Mouse (Mus musculus): ENCODE data around the gene Cplx3.

Cplx3 gene

DNA sequence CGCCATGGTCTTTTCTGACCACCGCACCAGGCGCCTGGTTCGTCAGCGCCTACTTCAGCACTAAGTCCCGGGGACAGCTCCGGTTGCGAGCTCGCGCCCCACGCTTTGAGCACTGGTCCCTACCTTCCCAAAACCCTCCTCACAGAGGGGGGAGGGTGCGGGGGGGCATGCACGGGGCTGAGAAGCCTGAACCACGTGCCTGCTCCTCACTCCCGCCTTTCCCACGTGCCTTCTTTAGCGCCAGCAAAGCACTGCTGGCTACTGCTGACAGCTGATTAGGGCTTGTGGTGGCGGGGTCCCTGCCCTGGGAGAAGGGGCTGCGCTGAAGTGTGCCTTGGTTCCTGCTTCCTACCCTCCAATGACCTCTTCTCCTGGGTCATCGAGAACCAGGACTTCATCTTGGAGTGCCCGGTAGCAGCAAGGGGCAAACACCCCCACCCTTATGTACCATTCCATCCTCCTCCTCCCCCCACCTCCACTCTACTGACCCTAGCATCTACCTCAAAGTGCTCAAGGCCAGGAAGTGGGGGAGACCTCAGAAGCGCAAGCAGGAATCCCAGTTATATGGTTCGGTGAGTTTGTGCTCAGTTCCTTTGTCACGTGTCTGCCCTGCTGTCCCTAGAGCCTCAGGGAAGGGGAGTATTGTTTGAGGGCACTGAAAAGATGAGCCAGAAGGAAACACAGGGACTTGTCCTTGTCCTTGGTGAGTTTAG is at the start of gene Cplx3:
TSS of gene Cplx3 (minus strand) at position 143 of the 713 bp plus-strand sequence.
- no peak for TF ChIP-seq GATA4 (IDR thresholded peaks at IDR 0.05; ENCODE audit: insufficient replicate concordance, low read length)

DNA sequence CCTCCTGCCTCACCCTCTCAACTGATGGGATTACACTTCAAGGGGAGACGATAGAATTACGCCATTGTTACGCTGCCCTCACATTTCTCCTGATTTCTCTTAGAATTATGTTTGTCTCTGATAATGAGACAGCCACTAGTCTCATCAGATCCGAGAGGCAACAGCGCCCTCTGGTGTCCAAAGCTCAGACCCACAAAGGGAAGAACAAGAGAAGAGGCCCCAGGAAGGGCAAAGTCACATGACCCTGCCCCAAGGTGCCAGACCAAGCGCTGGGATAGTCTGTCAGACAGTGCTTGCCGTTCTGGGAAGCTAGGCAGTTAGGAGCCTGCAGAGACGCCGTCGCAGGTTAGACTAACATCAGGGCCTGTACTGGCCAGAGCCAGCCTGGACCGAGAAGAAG is 49.7 kb upstream of the Cplx3 start:
- no peak for TF ChIP-seq GATA4 (IDR thresholded peaks at IDR 0.05; ENCODE audit: insufficient replicate concordance, low read length)

DNA sequence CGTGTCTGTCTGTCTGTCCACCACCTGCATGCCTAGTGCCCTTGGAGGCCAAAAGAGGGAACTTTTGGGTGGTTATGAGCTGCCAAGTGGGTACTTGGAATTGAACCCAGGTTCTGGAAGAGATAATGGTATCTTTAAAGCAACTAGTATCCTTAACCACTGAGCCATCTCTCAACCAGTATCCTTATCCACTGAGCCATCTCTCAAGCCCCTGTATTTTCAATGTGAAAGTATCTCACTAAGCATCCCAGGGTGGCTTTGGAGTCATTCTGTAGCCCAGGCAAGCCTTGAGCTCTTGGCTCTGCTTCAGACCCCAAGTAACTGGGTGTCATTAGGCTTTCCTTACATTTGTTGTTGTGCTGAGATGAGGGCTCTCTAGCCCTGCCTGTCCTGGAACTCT is 48.9 kb upstream of the Cplx3 start:
- no peak for TF ChIP-seq GATA4 (IDR thresholded peaks at IDR 0.05; ENCODE audit: insufficient replicate concordance, low read length)

DNA sequence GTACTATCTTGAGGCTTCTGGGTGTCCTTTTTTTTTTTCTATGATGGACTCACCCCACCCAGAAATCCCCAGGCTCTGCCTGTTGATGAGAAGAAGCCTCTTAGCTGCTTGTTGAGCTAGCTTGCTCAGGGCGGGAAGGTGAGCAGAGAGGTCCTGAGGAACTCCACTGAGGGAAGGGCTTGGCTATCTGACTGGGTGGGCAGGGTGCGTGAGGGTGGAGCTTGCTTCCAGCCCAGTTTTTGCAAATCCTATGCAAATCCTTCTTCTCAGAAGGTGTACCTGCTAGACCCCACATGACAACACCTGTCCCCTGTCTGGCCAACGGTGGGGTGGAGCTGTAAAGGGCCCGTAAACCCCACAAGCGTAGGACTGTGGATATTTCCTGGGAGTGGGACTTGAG is 47.2 kb upstream of the Cplx3 start, which contains the start of gene Csk:
TSS of gene Csk (minus strand) at position 349 of the 400 bp plus-strand sequence.
- TF ChIP-seq GATA4 (IDR thresholded peaks at IDR 0.05; ENCODE audit: insufficient replicate concordance, low read length): no peak

DNA sequence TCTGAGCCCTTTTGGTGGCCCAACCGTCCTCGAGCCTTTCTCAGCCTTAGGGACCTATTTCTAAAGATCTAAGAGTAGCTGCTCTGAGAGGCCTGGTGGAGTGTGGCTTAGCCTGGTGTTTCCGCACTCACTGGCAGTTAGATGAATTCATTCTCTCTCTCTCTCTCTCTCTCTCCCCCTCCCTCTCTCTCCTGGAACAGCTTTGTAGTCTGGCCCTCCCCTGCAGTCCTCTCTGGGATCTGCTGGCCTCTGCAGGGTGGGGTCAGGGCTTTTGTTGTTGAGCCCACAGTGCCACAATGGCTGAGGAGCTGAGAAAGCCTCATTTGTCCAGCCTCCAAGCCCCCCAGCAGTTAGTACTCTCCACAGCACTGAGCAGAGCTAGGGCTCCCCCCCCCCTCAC is 46.8 kb upstream of the Cplx3 start:
- no peak for TF ChIP-seq GATA4 (IDR thresholded peaks at IDR 0.05; ENCODE audit: insufficient replicate concordance, low read length)

DNA sequence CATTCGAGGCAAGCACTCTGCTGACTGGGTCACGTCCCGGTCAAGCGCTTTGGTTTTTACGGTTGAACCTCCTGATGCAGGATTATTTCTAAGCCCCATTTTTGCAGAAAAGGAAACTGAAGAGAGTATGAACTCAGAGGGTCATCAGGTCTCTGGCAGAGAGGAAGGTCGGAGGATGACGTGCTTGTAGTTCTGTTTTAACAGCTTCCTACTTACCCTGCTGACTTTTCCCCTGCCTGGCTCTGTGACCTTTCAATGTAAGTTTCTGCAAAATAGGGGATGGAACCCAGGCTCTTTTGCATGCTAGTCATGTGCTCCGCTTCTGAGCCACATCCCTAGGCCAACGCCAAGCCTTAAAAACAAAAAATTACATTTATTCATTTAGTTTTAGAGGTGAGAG is 46.3 kb upstream of the Cplx3 start:
- TF ChIP-seq GATA4 (IDR thresholded peaks at IDR 0.05; ENCODE audit: insufficient replicate concordance, low read length): no peak

DNA sequence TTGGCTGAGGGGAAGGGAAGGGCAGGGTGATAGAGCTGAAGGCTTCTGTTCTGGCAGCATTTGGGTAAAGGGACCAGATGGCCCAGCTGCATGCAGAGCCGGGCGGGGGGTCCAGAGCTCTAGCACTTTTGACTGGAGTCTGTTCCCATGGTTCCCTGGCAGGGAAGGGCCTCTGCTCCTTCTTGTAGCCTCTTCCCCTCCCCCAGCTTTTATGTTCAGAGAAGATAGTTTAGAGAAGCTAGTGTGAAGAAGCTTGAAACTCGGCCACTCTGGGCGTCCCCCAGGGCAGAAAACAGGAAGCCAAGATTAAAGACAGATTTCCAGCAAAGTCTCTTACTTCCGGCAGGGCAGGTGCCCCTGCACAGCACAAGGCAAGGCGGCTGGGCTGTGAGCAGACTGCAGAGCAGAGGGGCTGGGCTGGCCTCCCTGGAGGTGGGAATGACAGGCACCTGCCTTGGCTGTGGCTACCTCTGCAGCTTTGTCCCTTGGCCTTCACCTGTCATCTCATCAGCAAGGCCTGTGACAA is 44.8 kb upstream of the Cplx3 start:
- no peak for TF ChIP-seq GATA4 (IDR thresholded peaks at IDR 0.05; ENCODE audit: insufficient replicate concordance, low read length)

DNA sequence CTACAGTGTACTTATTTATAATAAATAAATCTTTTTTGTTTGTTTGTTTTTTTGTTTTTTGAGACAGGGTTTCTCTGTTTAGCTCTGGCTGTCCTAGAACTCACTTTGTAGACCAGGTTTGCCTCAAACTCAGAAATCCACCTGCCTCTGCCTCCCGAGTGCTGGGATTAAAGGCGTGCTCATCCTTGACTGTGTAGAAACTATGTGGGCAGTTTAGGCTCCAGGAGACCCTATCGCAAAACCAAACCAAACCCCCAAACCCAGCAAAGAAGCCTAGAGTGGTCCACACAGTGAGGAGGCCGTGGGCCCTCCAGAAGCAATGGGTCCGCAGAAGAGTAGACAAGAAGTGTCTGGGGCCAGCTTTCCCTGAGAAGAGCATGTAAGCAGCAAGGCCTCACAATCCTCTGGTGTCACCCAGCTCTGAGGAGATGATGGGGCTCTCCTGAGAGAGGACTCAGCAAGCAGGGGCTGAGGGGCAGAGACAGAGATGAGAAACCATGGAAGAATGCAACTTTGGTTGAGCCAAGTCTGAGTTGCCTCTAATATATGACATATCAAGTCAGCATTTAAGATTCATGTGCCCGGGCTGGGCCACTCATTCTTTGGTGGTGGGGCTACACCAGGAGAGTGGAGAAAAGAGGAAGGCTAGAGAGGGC is 44.2 kb upstream of the Cplx3 start:
- no peak for TF ChIP-seq GATA4 (IDR thresholded peaks at IDR 0.05; ENCODE audit: insufficient replicate concordance, low read length)

DNA sequence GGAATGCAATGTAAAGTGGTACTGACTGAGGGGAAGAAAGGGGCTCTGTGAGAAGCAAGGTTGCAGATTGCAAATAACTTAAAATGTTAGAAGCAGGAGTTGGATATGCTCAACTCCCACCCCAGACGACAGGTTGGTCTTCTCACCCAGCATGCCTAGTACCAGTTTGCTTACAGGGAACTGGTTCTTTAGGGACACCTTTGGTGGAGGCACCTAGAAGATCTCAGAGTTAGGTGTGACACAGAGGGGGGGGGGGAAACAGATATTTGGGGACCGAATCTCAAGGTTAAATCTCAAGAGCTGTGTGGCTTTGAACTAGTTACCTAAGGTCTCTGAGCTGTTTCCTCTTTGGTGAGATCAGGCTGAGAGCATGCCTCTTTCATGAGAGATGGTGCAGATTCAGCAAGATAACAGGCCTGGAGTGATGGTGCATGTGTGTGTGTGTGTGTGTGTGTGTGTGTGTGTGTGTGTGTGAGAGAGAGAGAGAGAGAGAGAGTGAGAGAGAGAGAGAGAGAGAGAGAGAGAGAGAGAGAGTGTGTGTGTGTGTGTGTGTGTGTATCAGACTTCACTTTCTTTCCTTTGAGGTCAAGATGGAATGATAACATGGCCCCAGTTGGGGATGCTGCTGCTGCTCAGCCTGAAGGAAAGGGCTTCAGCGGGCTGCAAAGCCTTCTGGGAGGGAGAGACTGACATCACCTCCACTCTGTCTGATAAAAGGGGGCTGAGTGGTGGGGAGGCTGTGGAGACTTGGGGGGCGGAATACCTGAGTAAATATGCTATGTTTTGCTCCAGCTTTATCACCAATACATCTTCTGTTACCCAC is 41.4 kb upstream of the Cplx3 start:
- TF ChIP-seq GATA4 (IDR thresholded peaks at IDR 0.05; ENCODE audit: insufficient replicate concordance, low read length): 0 out of 2 replicates have a peak, but pooled peaks have one; percentile 30

DNA sequence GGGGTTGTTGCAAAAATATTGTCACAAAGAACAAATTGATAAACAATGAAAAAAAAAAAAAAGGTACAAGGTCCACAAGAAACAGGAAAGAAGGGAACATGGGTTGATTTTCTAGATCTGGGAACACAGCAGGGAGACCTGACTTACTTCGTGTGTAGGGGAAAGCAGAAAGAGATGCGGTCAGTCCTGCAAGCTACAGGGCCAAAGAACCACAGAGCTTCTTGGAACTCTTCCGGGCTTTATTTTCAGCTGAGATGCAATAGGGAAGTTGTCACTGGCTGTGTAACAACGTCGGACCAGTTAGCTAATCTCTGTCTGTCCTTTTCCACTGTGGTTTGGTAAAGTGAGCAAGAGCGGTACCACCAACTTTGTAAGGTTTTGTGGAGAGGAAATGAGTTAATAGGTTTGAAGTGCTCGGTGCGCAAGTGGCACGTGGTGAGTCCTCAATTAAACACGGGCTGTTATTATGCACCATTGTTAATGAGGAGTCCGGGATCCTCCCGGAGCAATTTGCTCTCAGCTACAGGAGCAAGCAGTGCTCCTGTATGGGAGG is 40.5 kb upstream of the Cplx3 start:
- TF ChIP-seq GATA4 (IDR thresholded peaks at IDR 0.05; ENCODE audit: insufficient replicate concordance, low read length): no peak

DNA sequence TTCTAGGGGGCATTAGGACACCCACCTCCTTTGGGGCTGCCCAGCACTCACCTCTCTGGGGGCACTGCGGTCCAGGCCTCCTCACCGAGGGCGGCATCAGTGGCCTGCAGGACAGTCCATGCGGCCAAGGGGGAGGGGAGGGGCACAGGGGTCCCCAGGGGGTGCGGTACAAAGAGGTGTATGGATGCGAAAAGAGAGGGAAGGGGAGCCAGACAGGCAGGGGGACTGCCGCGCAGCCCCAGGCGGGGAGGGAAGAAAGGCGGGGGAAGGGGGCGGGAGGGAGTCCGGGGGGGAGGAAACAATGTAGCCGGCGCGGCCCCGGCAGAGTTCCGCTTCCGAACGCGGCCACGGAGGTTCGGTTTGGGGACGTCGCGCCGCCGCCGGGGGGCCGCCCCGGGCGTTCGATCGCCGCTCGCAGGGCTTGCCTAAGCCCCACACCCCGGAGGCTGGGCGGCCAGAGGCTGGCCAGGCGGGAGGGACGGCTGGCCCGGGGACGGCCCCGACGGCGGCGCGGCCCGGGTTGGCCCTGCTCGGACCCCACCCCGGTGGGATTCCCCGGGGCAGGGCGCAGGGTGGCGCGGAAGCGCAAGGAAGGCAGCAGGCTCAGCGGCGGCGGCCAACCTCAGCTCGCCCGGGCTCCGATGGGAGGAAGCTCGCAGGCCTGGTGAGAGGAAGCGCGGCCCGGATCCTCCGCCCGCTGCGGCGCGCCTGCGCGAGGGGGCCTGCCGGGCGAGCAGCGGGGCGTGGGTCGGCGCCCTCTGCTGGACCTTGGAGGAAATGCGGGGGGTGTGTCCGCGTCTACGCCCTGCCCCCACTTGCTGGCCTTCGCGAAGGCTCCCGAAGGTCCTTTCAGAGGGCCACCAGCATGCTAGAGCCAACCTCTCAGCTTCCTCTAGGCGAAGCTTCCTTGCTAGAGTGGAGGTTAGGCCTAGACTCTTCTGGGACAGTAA is 39.1 kb upstream of the Cplx3 start:
- no peak for TF ChIP-seq GATA4 (IDR thresholded peaks at IDR 0.05; ENCODE audit: insufficient replicate concordance, low read length)

DNA sequence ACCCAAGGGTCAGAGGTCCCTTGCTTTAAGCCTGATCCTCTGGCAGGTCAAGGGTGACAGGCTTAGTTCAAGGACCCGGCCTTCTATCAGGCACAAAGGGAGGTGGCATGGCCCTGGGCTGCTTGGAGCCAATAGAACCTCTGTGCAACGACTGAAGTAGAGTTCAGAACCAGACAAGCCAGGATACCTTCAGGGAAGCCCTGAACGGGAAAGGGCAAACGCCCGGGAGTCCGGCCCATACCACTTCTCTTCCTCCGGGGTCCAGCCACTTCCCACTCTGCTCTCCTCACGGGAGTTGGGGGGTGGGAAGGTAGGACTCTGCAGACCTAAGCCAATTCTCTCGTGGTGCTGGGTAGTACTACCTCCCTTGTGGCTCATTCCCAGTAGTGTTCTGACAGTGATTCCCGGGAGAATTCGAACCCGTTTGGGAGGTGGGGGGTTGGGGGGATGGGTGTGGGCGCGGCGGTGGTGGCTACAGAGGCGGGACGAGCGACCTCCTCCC is 38.4 kb upstream of the Cplx3 start:
- TF ChIP-seq GATA4 (IDR thresholded peaks at IDR 0.05; ENCODE audit: insufficient replicate concordance, low read length): no peak; the same call in 1 of the 2 replicates

DNA sequence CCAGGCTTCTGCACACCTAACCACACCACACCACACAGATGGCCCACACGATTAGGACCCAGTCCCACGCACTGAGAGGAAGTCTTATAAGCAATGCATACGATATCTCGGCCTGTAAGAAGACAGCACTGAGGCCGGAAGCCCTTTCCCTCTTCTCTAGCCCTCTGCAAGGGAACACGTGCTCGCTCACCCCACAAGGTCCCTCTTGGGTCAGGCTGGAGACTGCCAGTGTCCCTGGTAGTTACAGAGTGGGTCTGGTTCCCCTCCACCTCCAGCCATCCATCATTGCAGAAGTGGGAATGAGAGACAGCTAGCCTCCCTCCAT is 37.7 kb upstream of the Cplx3 start:
- TF ChIP-seq GATA4 (IDR thresholded peaks at IDR 0.05; ENCODE audit: insufficient replicate concordance, low read length): no peak

All from liver, adult (tissue).